Mouse (Mus musculus): ENCODE data around the gene Cfap221. TPM values are rescaled to one million over a fixed set of nuclear protein-coding genes. Genes with fewer than 3 reads are reported as not detected.

The Cfap221 gene
- total and polyA plus RNA-seq, 3 experiments: not detected

DNA sequence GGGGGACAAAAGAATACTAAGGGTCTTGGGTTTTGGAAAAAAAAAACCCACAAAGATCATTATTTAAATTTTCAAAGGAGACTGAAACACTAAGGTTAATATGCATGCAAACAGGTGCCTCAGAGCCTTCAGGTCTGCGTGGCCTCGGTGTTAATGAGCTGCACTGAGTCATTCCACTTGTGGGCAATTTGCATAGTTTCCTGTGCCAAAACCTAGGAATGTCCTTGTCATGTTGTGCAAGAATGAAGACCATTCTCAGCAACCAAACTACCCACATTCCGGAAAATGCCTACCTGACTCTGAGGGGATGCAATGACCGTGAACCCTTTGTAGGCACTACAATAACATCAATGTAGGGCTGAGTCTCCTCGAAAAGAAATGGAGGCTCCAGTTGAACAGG lies 10.5 kb downstream of the Cfap221 start:
- in situ Hi-C loops (cut with MboI; ENCODE audit: low pct_ligation_motif_present, low pct_unique_long_range_greater_than_20kb, low sequenced_read_pairs): no loop called here
- H3K9me3 ChIP-seq (replicated peaks; ENCODE audit: low read length): no peaks in the 10 kb centered on the region
- H3K9ac ChIP-seq (ENCODE audit: insufficient read depth, low read depth): no peak overlapping the region

DNA sequence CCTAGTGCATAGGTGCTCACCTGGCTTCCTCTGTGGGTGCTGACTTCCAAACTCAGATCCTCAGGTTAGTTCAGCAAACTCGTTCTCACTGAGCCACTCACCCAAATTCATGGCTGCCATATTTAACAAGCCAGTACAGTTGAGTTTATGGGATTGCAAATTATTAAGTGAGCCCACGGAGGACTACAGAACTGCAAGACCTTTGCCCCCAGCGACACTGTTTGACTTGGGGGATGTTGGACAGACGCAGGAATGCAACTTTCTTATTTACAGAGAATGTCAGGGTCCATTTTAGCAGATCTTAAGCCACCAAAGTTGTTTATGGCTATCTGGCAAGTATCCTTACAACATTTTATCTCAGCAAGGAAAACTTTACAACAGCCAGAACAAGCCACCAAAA lies 21.9 kb downstream of the Cfap221 start:
- Histone ChIP-seq H3K27me3 (replicated peaks) (no peaks in the 10 kb centered on the region), H3K9ac (ENCODE audit: insufficient read depth, low read depth) (no peak overlapping the region), H3K4me3 (replicated peaks in 1 of 3; ENCODE audit: low read depth in 2 of 3, low read length in 2 of 3, poor library complexity in 1 of 3) (no peak overlapping the region), H3K4me1 (ENCODE audit: control insufficient read depth in 1 of 2, insufficient read depth in 2 of 2) (no peaks in the 10 kb centered on the region), H3K4me2 (ENCODE audit: insufficient read depth, low read depth, poor library complexity, severe bottlenecking) (no peak overlapping the region), H3K36me3 (replicated peaks in 1 of 2; ENCODE audit: control insufficient read depth in 1 of 2, insufficient read depth in 1 of 2, low read length in 1 of 2) (no peaks in the 10 kb centered on the region), H3K9me3 (replicated peaks; ENCODE audit: low read length) (no peaks in the 10 kb centered on the region), H3K27ac (ENCODE audit: insufficient read depth, low read depth) (no peak overlapping the region), H3K79me2 (replicated peaks; ENCODE audit: control insufficient read depth, extremely low read depth, insufficient read depth, poor library complexity, severe bottlenecking) (no peaks in the 10 kb centered on the region)
- TF ChIP-seq TCF12 (IDR thresholded peaks at IDR 0.05; ENCODE audit: low read depth, low read length): no peak
- TF ChIP-seq JUN (IDR thresholded peaks at IDR 0.05; ENCODE audit: insufficient read depth, low read depth, low read length): no peak
- no peak for TF ChIP-seq ZMIZ1 (IDR thresholded peaks at IDR 0.05; ENCODE audit: low read depth, low read length)
- no peak for TF ChIP-seq IRF4 (IDR thresholded peaks at IDR 0.05; ENCODE audit: low read depth, low read length)
- no peak for TF ChIP-seq MEF2A (IDR thresholded peaks at IDR 0.05; ENCODE audit: borderline replicate concordance, low read depth, low read length)
- in situ Hi-C loops (cut with MboI; ENCODE audit: low pct_ligation_motif_present, low pct_unique_long_range_greater_than_20kb, low sequenced_read_pairs) (no loop called here), dilution Hi-C loops (cut with MboI; ENCODE audit: extremely low pct_ligation_motif_present, extremely low pct_unique_long_range_greater_than_20kb, low sequenced_read_pairs) (no loop called here)
- DNase-seq (ENCODE audit: extremely low read depth): no peak

More for the DNA sequence above, 10.5 kb downstream of the Cfap221 start:
- Histone ChIP-seq H3K79me2 (replicated peaks; ENCODE audit: control insufficient read depth, extremely low read depth, insufficient read depth, poor library complexity, severe bottlenecking) (no peaks in the 10 kb centered on the region), H3K27me3 (replicated peaks) (no peaks in the 10 kb centered on the region), H3K36me3 (replicated peaks in 1 of 2; ENCODE audit: control insufficient read depth in 1 of 2, insufficient read depth in 1 of 2, low read length in 1 of 2) (no peaks in the 10 kb centered on the region), H3K4me3 (replicated peaks in 1 of 3; ENCODE audit: low read depth in 2 of 3, low read length in 2 of 3, poor library complexity in 1 of 3) (no peak overlapping the region), H3K27ac (ENCODE audit: insufficient read depth, low read depth) (no peak overlapping the region), H3K4me1 (ENCODE audit: control insufficient read depth in 1 of 2, insufficient read depth in 2 of 2) (peaks cover 8 to 11% of the 10 kb centered on the region in 2 experiments), H3K4me2 (ENCODE audit: insufficient read depth, low read depth, poor library complexity, severe bottlenecking) (peak overlapping the region; percentile 9; the same call in 1 of the 2 replicates)
- TF ChIP-seq JUN (IDR thresholded peaks at IDR 0.05; ENCODE audit: insufficient read depth, low read depth, low read length) (peak; percentile 72; the same call in 1 of the 2 replicates), ETS1 (conservative IDR thresholded peaks at IDR 0.05; ENCODE audit: low read depth, low read length) (peak; percentile 48), MEF2A (IDR thresholded peaks at IDR 0.05; ENCODE audit: borderline replicate concordance, low read depth, low read length) (no peak), TCF12 (IDR thresholded peaks at IDR 0.05; ENCODE audit: low read depth, low read length) (peak; percentile 53; the same call in 1 of the 2 replicates), HCFC1 (IDR thresholded peaks at IDR 0.05; ENCODE audit: low read depth, low read length) (no peak), RAD21 (IDR thresholded peaks at IDR 0.05; ENCODE audit: low read depth, low read length) (no peak), ZKSCAN1 (IDR thresholded peaks at IDR 0.05; ENCODE audit: borderline replicate concordance, low read depth, low read length) (no peak), GABPA (IDR thresholded peaks at IDR 0.05; ENCODE audit: insufficient replicate concordance, low read depth, low read length) (no peak), IRF4 (IDR thresholded peaks at IDR 0.05; ENCODE audit: low read depth, low read length) (peak; percentile 81), MAX (IDR thresholded peaks at IDR 0.05; ENCODE audit: low read length) (peak; percentile 53; the same call in 1 of the 2 replicates), NELFE (IDR thresholded peaks at IDR 0.05; ENCODE audit: low read depth, low read length) (no peak), SIN3A (IDR thresholded peaks at IDR 0.05; ENCODE audit: low read length) (no peak), POLR2A (IDR thresholded peaks at IDR 0.05; ENCODE audit: low read depth, low read length) (no peak), MYC (IDR thresholded peaks at IDR 0.05; ENCODE audit: low read depth, low read length) (no peak), PAX5 (IDR thresholded peaks at IDR 0.05; ENCODE audit: low read length) (no peak), ELF1 (IDR thresholded peaks at IDR 0.05; ENCODE audit: low read depth, low read length) (no peak), BHLHE40 (IDR thresholded peaks at IDR 0.05; ENCODE audit: low read depth, low read length) (peak; percentile 63), E2F4 (IDR thresholded peaks at IDR 0.05; ENCODE audit: insufficient replicate concordance, low read depth, low read length) (no peak), MAFK (IDR thresholded peaks at IDR 0.05; ENCODE audit: insufficient replicate concordance, low read length) (0 out of 2 replicates have a peak, but pooled peaks have one; percentile 57), ZMIZ1 (IDR thresholded peaks at IDR 0.05; ENCODE audit: low read depth, low read length) (no peak), JUND (conservative IDR thresholded peaks at IDR 0.05; ENCODE audit: low read depth, low read length) (no peak; the same call in 1 of the 2 replicates), MAZ (IDR thresholded peaks at IDR 0.05; ENCODE audit: low read depth, low read length) (no peak), EP300 (IDR thresholded peaks at IDR 0.05; ENCODE audit: low read length) (peak; percentile 89), USF1 (IDR thresholded peaks at IDR 0.05; ENCODE audit: low read depth, low read length) (no peak), POLR2AphosphoS2 (IDR thresholded peaks at IDR 0.05; ENCODE audit: low read depth, low read length) (no peak), MXI1 (IDR thresholded peaks at IDR 0.05; ENCODE audit: low read depth, low read length) (no peak), CHD1 (IDR thresholded peaks at IDR 0.05; ENCODE audit: low read depth, low read length) (no peak), KAT2A (IDR thresholded peaks at IDR 0.05; ENCODE audit: insufficient replicate concordance, low read length) (no peak), RCOR1 (conservative IDR thresholded peaks at IDR 0.05; ENCODE audit: low read depth, low read length) (peak; percentile 57; the same call in 1 of the 2 replicates), CHD2 (IDR thresholded peaks at IDR 0.05; ENCODE audit: low read length) (peak; percentile 46; the same call in 1 of the 2 replicates), TBP (conservative IDR thresholded peaks at IDR 0.05; ENCODE audit: low read depth, low read length) (no peak), UBTF (IDR thresholded peaks at IDR 0.05; ENCODE audit: low read depth, low read length) (no peak), SMC3 (IDR thresholded peaks at IDR 0.05; ENCODE audit: low read depth, low read length) (no peak), ZNF384 (IDR thresholded peaks at IDR 0.05; ENCODE audit: low read depth, low read length) (no peak), USF2 (conservative IDR thresholded peaks at IDR 0.05; ENCODE audit: low read depth, low read length) (no peak), NRF1 (IDR thresholded peaks at IDR 0.05; ENCODE audit: low read depth, low read length) (no peak), CTCF (conservative IDR thresholded peaks at IDR 0.05 in 1 of 2, IDR thresholded peaks at IDR 0.05 in 1 of 2; ENCODE audit: low read depth in 2 of 2, low read length in 2 of 2) (no peak), ZC3H11A (IDR thresholded peaks at IDR 0.05; ENCODE audit: low read depth, low read length) (no peak)
- DNase-seq (ENCODE audit: extremely low read depth): peak; percentile 33
- dilution Hi-C loops (cut with MboI; ENCODE audit: extremely low pct_ligation_motif_present, extremely low pct_unique_long_range_greater_than_20kb, low sequenced_read_pairs): no loop called here

Data from CH12.LX (cell line).